Mouse (Mus musculus): ENCODE results near the gene Zfp467.

Gene Zfp467

GRCm38 (mm10) chr6:48445181-48446101 is at the start of gene Zfp467:
TSS of gene Zfp467 (minus strand) at chr6:48445825.
- DNase-seq (ENCODE audit: low spot score) = peak; percentile 55

DNA sequence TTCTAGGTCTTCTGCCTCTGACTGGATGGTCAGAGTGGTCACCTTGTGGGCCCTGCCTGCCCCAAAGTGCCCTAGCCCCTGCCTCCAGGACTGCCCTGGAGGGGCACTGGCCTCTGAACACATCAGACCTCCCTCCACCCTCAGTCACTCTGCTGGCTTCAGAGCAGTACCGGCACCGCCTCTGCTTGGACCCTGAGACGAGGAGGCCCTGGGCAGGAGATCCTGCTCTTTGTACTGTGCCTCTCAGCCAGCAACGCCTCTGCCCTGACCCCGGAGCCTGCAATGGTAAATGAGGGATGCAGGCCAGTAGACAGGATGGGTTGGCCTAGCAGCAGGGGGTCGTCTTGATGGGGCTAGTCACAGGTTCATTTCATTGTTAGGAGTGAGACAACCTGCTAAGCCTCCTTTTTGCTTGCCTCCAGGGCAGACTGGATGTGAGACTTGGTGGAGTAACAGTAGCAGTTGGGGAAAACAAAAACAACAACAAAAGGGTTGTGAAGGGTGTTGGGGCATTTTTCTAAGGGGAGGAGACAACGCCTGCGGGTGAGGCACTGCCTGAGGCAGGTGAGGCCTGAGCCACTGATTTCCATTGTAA is 47.6 kb upstream of the Zfp467 start:
- no peak for DNase-seq (ENCODE audit: low spot score)

DNA sequence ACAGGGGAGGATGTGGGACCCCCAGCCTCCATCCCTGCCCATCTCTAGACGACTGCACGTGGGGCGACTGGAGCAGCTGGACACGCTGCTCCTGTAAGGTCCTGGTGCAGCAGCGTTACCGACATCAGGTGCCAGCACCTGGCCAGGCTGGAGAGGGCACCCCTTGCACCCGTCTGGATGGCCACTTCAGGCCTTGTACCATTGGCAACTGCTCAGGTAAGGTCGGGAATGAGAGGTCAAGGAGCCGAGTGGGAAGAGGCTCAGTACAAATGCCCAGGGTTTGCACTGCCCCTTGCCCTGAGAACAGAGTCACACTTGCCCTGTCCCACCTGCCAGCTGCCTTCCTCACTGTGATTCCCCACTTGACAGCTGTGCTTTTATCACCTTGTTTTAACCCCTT is 45.7 kb upstream of the Zfp467 start:
- no peak for DNase-seq (ENCODE audit: low spot score)

- no peak for DNase-seq (ENCODE audit: low spot score)
Observed at GRCm38 (mm10) chr6:48489741-48490140, 44.1 kb upstream of the Zfp467 start.

DNA sequence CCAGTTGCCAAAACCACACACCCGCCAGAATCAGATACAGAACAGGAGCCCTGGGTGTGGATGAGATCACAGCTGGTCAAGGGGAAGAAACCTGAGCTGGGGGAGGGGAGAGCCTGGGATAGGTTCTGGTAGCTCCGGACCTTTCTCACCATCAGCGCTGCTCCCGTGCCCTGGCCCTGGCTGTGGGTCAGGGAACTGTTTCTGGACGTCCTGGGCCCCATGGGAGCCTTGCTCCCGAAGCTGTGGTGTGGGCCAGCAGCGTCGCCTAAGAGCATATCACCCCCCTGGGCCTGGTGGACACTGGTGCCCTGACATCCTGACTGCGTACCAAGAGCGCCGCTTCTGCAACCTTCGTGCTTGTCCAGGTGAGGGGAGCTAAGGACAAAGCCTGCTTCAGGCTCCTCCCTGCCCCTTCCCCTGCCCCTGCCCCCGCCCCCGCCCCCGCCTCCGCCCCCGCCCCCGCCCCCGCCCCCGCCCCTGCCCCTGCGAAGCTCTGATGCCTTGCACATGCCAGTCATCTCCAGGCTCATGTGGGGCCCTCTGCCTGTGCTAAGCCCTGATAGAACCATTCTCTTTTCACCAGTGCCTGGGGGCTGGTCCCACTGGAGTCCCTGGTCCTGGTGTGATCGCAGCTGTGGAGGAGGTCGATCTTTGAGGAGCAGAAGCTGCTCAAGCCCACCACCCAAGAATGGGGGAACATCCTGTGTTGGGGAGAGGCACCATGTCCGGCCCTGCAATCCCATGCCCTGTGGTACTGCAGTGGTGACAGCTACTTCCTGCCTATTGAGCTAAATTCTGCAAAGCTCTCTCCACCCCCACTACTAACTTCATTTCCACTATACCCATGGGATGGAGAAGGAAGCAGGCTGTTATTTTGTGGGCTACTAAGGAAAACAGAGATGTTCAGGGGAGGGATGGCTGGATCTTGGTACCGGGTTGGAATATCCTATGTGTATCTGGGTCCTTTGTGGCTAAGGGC is 42.4 kb upstream of the Zfp467 start:
- peak; percentile 52 for DNase-seq (ENCODE audit: low spot score)

GRCm38 (mm10) chr6:48482501-48482900 is 36.9 kb upstream of the Zfp467 start:
- no peak for DNase-seq (ENCODE audit: low spot score)

DNA sequence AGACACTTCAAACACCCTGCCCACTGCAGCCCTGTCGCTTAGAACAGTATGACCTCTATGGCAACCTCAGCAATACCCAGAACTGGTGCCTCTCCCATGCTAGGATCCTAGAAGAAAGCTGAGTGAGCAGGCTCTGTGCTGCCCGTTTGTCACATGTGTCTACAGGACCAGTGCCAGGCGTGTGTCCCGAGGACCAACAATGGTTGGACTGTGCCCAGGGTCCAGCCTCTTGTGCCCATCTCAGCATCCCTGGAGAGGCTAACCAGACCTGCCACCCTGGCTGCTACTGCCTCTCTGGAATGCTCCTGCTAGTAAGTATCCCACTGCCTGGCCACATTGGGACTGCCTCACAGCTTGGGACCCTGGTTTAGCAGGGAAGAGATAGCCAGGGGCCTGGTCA is 32.8 kb upstream of the Zfp467 start:
- DNase-seq (ENCODE audit: low spot score) = no peak

GRCm38 (mm10) chr6:48470739-48471138 is 25.1 kb upstream of the Zfp467 start:
- no peak for DNase-seq (ENCODE audit: low spot score)

DNA sequence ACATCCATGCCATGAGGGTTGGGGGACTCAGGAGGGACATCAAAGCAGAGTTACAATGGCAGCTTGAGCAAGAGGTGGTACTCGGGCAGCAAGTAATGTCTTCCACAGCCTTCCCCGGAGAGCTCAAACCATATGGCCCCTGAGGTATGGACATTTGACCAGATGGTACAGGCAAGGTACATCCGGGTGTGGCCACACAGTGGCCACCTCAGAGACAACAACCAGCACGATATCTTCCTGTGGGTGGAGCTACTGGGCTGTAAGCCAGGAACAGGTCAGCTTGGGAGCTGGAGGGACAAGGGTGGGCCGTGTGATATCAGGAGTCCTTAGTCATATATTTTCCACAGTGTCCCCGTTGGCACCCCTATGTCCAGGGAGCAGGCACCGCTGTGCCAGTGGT is 21.9 kb upstream of the Zfp467 start:
- no peak for DNase-seq (ENCODE audit: low spot score)

DNA sequence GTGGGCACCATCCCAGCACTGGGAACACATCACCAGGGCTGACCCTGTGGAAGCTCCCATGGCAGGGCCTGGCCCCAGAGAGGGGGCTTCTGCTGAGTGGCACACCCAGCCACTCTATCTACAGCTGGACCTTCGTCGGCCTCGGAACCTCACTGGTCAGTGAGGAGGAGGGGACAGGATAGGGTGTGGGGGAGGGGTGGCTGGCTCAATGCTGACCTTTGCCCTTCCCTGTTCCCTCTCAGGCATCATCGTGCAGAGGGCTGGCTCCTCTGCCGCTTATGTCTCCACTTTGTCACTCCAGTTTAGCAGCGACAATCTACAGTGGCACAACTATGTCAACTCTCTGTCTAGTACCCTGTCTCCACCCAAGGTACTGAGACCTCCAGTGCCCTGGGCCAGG is 21.1 kb upstream of the Zfp467 start:
- DNase-seq (ENCODE audit: low spot score) = no peak

- DNase-seq (ENCODE audit: low spot score) = no peak
Observed at GRCm38 (mm10) chr6:48464966-48465679, 19.5 kb upstream of the Zfp467 start.

GRCm38 (mm10) chr6:48452771-48453170 is 7.1 kb upstream of the Zfp467 start:
- DNase-seq (ENCODE audit: low spot score) = no peak

GRCm38 (mm10) chr6:48452151-48452550 is 6.5 kb upstream of the Zfp467 start:
- DNase-seq (ENCODE audit: low spot score) = no peak

- DNase-seq (ENCODE audit: low spot score) = no peak
Observed at GRCm38 (mm10) chr6:48448527-48448926, 2.9 kb upstream of the Zfp467 start.

- DNase-seq (ENCODE audit: low spot score) = no peak
Observed at GRCm38 (mm10) chr6:48447929-48448328, 2.3 kb upstream of the Zfp467 start, which contains the start of gene Sspo. TSS of gene Sspo (plus strand) at chr6:48448229.

DNA sequence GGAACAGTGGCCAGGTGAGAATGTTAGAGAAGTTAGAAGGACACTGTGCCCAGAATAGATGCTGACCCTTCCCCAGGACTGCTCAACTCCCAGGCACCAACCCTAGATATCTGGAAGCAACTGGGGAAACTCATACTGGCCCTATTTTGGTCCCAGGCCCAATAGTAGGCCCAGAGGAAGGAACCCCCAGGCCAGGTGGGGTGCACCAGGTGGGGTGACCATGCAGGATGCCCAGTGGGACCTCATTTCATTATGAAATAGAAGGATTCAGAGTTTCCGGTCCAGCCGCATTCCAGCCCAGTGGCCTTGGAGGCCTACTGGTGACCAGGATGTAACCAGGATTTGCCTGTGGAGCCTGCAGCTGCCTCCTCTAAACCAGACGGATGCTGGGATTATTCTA is 1.3 kb upstream of the Zfp467 start:
- DNase-seq (ENCODE audit: low spot score) = no peak

- DNase-seq (ENCODE audit: low spot score) = no peak
Observed at GRCm38 (mm10) chr6:48446256-48446655, 631 bp upstream of the Zfp467 start.

DNA sequence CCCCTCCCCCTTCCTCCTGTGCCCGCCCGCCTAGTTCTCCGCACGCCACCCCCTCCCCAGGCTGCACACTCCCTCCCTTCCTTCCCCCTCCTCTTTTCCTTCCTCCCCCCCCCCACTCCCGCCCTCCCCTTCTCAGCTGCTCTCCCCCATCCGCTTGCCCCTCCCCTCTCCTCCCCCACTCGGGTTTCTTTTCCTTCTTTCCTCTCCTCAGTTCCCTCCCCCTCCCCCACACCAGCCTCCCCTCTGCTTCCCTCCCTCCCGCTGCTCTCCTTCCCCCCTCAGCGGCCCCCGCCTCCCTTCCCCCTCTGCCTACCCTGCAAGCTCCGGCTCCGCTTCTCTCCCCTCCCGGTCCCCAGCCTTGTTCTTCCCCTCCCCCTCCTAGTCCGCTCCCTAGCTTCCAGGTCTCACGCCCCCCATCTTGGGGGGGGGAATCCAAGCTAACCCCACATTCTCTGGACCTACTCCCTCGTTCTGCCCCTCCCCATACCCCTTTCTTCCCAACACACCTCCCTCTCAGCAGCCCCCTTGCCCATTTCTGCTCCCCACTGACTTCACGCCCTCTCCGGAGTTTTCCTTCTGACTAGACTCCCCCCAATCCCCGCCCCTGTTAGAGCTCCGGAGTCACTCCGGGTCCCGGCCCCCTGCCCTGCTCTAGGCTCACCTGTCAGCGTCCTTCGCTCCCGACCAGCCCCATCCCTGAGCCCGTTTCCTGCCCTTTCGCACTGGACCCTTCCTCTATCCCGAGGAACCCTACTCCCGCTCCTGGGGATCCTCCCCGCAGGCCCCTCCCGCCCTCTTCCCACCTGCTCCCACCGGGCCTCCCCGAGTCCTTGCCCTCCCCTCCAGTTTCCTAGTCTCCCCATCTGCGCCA is 1.1 kb downstream of the Zfp467 start:
- DNase-seq (ENCODE audit: low spot score) = peak; percentile 96

- peak; percentile 98 for DNase-seq (ENCODE audit: low spot score)
Observed at GRCm38 (mm10) chr6:48443592-48444309, 1.9 kb downstream of the Zfp467 start.
